Mouse (Mus musculus) limb, embryonic 11.5 days (tissue): Measurements from ENCODE around the gene Pole3. TPM values are rescaled to one million over a fixed set of nuclear protein-coding genes. Genes with fewer than 3 reads are reported as not detected.
A peak's percentile ranks its signal among the peaks of the same experiment; 100 is the strongest.

Source experiments
- ATAC-seq: fragments of 200-750 bp; cut with Nextera tagmentation; 2 replicates; pipeline ENCODE4 v1.8.0; 2017; ENCODE audit warnings: low read depth; ENCODE audit not compliant: insufficient number of reproducible peaks, low FRiP score, low TSS enrichment
- DNase-seq: peaks from one replicate; pipeline ENCODE4 v3.0.0-alpha.2; 2015; ENCODE audit warnings: low spot score
- H3K27ac ChIP-seq: fragments of 300-500 bp; sonication (generic); replicated peaks from 2 replicates; pipeline ENCODE4 v1.5.1; 2014; ENCODE audit warnings: low read depth, mild to moderate bottlenecking, low read length
- H3K27me3 ChIP-seq: fragments of 300-500 bp; sonication (generic); 2 replicates; pipeline ENCODE4 v1.6.1; 2014; ENCODE audit warnings: mild to moderate bottlenecking, low read length, mixed read lengths; ENCODE audit not compliant: control insufficient read depth, insufficient read depth
- H3K36me3 ChIP-seq: fragments of 300-500 bp; sonication (generic); 2 replicates; pipeline ENCODE4 v1.6.1; 2014; ENCODE audit warnings: mild to moderate bottlenecking, low read length, moderate library complexity, mixed read lengths; ENCODE audit not compliant: control insufficient read depth, insufficient read depth
- H3K4me1 ChIP-seq: fragments of 300-500 bp; sonication (generic); 2 replicates; pipeline ENCODE4 v1.6.1; 2014; ENCODE audit warnings: low read length, mixed read lengths; ENCODE audit not compliant: control insufficient read depth, insufficient read depth
- H3K4me2 ChIP-seq: fragments of 300-500 bp; sonication (generic); 2 replicates; pipeline ENCODE4 v1.6.1; 2014; ENCODE audit warnings: low read depth, mild to moderate bottlenecking, moderate library complexity; ENCODE audit not compliant: severe bottlenecking
- H3K4me3 ChIP-seq: fragments of 300-500 bp; sonication (generic); 2 replicates; pipeline ENCODE4 v1.5.1; 2014; ENCODE audit warnings: low read depth, low read length
- H3K9ac ChIP-seq: fragments of 300-500 bp; sonication (generic); 2 replicates; pipeline ENCODE4 v1.6.1; 2014; ENCODE audit warnings: mild to moderate bottlenecking, low read length
- H3K9me3 ChIP-seq: fragments of 300-500 bp; sonication (generic); 2 replicates; pipeline ENCODE4 v1.6.1; 2016; ENCODE audit warnings: low read length; ENCODE audit not compliant: control insufficient read depth
- WGBS: fragments of 180-500 bp; shearing (Covaris S2); extraction: QIAGEN DNeasy Blood & Tissue Kit; methylation state at CpG from one replicate; pipeline ENCODE4 v1.1.7; 2014; 5-methylcytosine and 5-hydroxymethylcytosine counted together
- polyA plus RNA-seq: library from polyadenylated mRNA; unstranded; fragments of >200 nt; fragmentation: Nextera tagmentation; extraction: Ambion mirVana; gene quantifications from 2 replicates; pipeline ENCODE4 v1.2.1, GENCODE M21; 2014

The Pole3 gene
- polyA plus RNA-seq, 1 experiment from 2014 or later = 107 TPM

- Histone ChIP-seq H3K4me3 (no peak overlapping the region), H3K4me2 (no peak overlapping the region), H3K9me3 (no peaks in the 10 kb centered on the region), H3K4me1 (peaks cover 9% of the 10 kb centered on the region), H3K36me3 (peaks cover 2% of the 10 kb centered on the region; the same call in 1 of the 2 replicates), H3K27ac (no peak overlapping the region), H3K27me3 (no peaks in the 10 kb centered on the region), H3K9ac (no peak overlapping the region)
- DNase-seq (no peak), ATAC-seq (no peak)
- 57% methylated on average over 2 of the region's 2 CpGs for WGBS
Measured at GRCm38 (mm10) chr4:62526256-62526655, 1.4 kb upstream of the Pole3 start.

- Histone ChIP-seq H3K27me3 (no peaks in the 10 kb centered on the region), H3K9ac (no peak overlapping the region; the same call in 1 of the 2 replicates), H3K4me2 (peak overlapping the region; percentile 8; the same call in 1 of the 2 replicates), H3K4me3 (peak overlapping the region; percentile 68), H3K36me3 (peaks cover 2% of the 10 kb centered on the region; the same call in 1 of the 2 replicates), H3K9me3 (no peaks in the 10 kb centered on the region), H3K27ac (no peak overlapping the region), H3K4me1 (peaks cover 9% of the 10 kb centered on the region)
- no peak for DNase-seq
- no peak for ATAC-seq
- 2% methylated on average over 10 of the region's 10 CpGs for WGBS
Measured at GRCm38 (mm10) chr4:62525489-62525811, 582 bp upstream of the Pole3 start.

- H3K4me2 ChIP-seq = no peak overlapping the region
- H3K27ac ChIP-seq = no peak overlapping the region
- peaks cover 17% of the 10 kb centered on the region for H3K4me1 ChIP-seq
- H3K36me3 ChIP-seq = peaks cover 2% of the 10 kb centered on the region; the same call in 1 of the 2 replicates
- H3K9ac ChIP-seq = no peak overlapping the region
- WGBS = 95% methylated on average over 2 of the region's 2 CpGs
- no peak overlapping the region for H3K4me3 ChIP-seq
- no peak for DNase-seq
- no peaks in the 10 kb centered on the region for H3K27me3 ChIP-seq
- ATAC-seq = no peak
- H3K9me3 ChIP-seq = no peaks in the 10 kb centered on the region
Measured at GRCm38 (mm10) chr4:62520892-62521400, 3.9 kb downstream of the Pole3 start.

GRCm38 (mm10) chr4:62519849-62520233 lies 5.0 kb downstream of the Pole3 start, which contains the start of gene Alad:
TSS of gene Alad (minus strand) at chr4:62519918.
- Histone ChIP-seq H3K27ac (peak within 1 kb of the TSS; percentile 60), H3K9ac (peak within 1 kb of the TSS; percentile 64), H3K4me2 (peak within 1 kb of the TSS; percentile 67), H3K9me3 (no peaks in the 10 kb centered on the region), H3K4me1 (peaks cover 17% of the 10 kb centered on the region), H3K4me3 (peak within 1 kb of the TSS; percentile 64), H3K27me3 (no peaks in the 10 kb centered on the region), H3K36me3 (peaks cover 2% of the 10 kb centered on the region; the same call in 1 of the 2 replicates)
- peak; percentile 87 for DNase-seq
- peak; percentile 85 for ATAC-seq
- under 1% methylated on average over 37 of the region's 37 CpGs for WGBS

- H3K27me3 ChIP-seq = no peaks in the 10 kb centered on the region
- H3K4me2 ChIP-seq = peak overlapping the region; percentile 67
- H3K4me3 ChIP-seq = peak overlapping the region; percentile 64
- peak overlapping the region; percentile 64 for H3K9ac ChIP-seq
- H3K27ac ChIP-seq = peak overlapping the region; percentile 60
- WGBS = 2% methylated on average over 26 of the region's 26 CpGs
- ATAC-seq = no peak; the same call in none of the 2 replicates
- H3K9me3 ChIP-seq = no peaks in the 10 kb centered on the region
- H3K4me1 ChIP-seq = peaks cover 15% of the 10 kb centered on the region
- H3K36me3 ChIP-seq = peaks cover 2% of the 10 kb centered on the region; the same call in 1 of the 2 replicates
- DNase-seq = no peak
Measured at GRCm38 (mm10) chr4:62519122-62519848, 5.6 kb downstream of the Pole3 start.

- Histone ChIP-seq H3K36me3 (peaks cover 2% of the 10 kb centered on the region; the same call in 1 of the 2 replicates), H3K27ac (no peak overlapping the region), H3K9ac (peak overlapping the region; percentile 64), H3K4me3 (peak overlapping the region; percentile 64), H3K4me2 (peak overlapping the region; percentile 67), H3K9me3 (no peaks in the 10 kb centered on the region), H3K27me3 (no peaks in the 10 kb centered on the region), H3K4me1 (peaks cover 8% of the 10 kb centered on the region)
- ATAC-seq (no peak), DNase-seq (no peak)
- WGBS = 46% methylated on average over 13 of the region's 13 CpGs
Measured at GRCm38 (mm10) chr4:62518416-62519121, 6.3 kb downstream of the Pole3 start.

GRCm38 (mm10) chr4:62517538-62518415 lies 7.1 kb downstream of the Pole3 start:
- DNase-seq (no peak), ATAC-seq (no peak)
- H3K9ac ChIP-seq = no peak overlapping the region
- no peak overlapping the region for H3K4me3 ChIP-seq
- no peaks in the 10 kb centered on the region for H3K9me3 ChIP-seq
- H3K4me2 ChIP-seq = no peak overlapping the region
- H3K27ac ChIP-seq = no peak overlapping the region
- peaks cover 4% of the 10 kb centered on the region; the same call in 1 of the 2 replicates for H3K36me3 ChIP-seq
- H3K4me1 ChIP-seq = peaks cover 8% of the 10 kb centered on the region
- H3K27me3 ChIP-seq = no peaks in the 10 kb centered on the region
- WGBS = 76% methylated on average over 10 of the region's 10 CpGs

- WGBS = 94% methylated on average over 8 of the region's 8 CpGs
- Histone ChIP-seq H3K9ac (no peak overlapping the region), H3K9me3 (no peaks in the 10 kb centered on the region), H3K27me3 (no peaks in the 10 kb centered on the region), H3K4me2 (no peak overlapping the region), H3K4me3 (no peak overlapping the region), H3K36me3 (peaks cover 9% of the 10 kb centered on the region), H3K27ac (no peak overlapping the region), H3K4me1 (peaks cover 8% of the 10 kb centered on the region)
- DNase-seq = no peak
- ATAC-seq = no peak
Measured at GRCm38 (mm10) chr4:62517046-62517445, 7.8 kb downstream of the Pole3 start.
